Mouse (Mus musculus) testis, adult 2 months (tissue): ENCODE measurements at regions not wholly inside any gene's neighbourhood (a gene's known extent, or its start where the extent isn't known, plus 50 kb on each side); places are given as distances from the start of the nearest gene placed in this dataset.

Experiments used
- CTCF ChIP-seq: fragments of 200-500 bp; IDR thresholded peaks from 2 replicates; pipeline ENCODE4 v1.5.1; 2012; ENCODE audit warnings: low read depth, mild to moderate bottlenecking, inconsistent platforms, low read length, moderate library complexity; ENCODE audit not compliant: control insufficient read depth, insufficient read depth, insufficient replicate concordance
- POLR2A ChIP-seq: fragments of 200-500 bp; IDR thresholded peaks from 2 replicates; pipeline ENCODE4 v1.6.1; 2012; ENCODE audit warnings: low read depth, mild to moderate bottlenecking, inconsistent platforms, low read length, moderate library complexity; ENCODE audit not compliant: control insufficient read depth

GRCm38 (mm10) chr7:37338067-37338501 is 435.4 kb downstream of the Zfp536 start:
- TF ChIP-seq CTCF: no peak
- TF ChIP-seq POLR2A: no peak
